Mouse (Mus musculus): ENCODE measurements at regions not wholly inside any gene's neighbourhood (a gene's known extent, or its start where the extent isn't known, plus 50 kb on each side); places are given as distances from the start of the nearest gene placed in this dataset.

- DNase-seq (ENCODE audit: low spot score): no peak
Measured at GRCm38 (mm10) chr8:57191153-57191552, 129.6 kb upstream of the Hand2 start.

GRCm38 (mm10) chr8:57200280-57200679 lies 120.5 kb upstream of the Hand2 start:
- DNase-seq (ENCODE audit: low spot score): no peak

- no peak for DNase-seq (ENCODE audit: low spot score)
Measured at GRCm38 (mm10) chr8:57209584-57209983, 111.2 kb upstream of the Hand2 start.

GRCm38 (mm10) chr8:57213066-57213465 lies 107.7 kb upstream of the Hand2 start:
- no peak for DNase-seq (ENCODE audit: low spot score)

GRCm38 (mm10) chr8:57213982-57214930 lies 106.5 kb upstream of the Hand2 start:
- no peak for DNase-seq (ENCODE audit: low spot score)

GRCm38 (mm10) chr8:57230594-57230993 lies 90.2 kb upstream of the Hand2 start:
- DNase-seq (ENCODE audit: low spot score): no peak

GRCm38 (mm10) chr8:57242301-57242700 lies 78.5 kb upstream of the Hand2 start:
- DNase-seq (ENCODE audit: low spot score): no peak

- no peak for DNase-seq (ENCODE audit: low spot score)
Measured at GRCm38 (mm10) chr8:57249061-57249460, 71.7 kb upstream of the Hand2 start.
